Mouse (Mus musculus) liver (tissue): ENCODE results near the gene 4932438H23Rik.
A peak's percentile ranks its signal among the peaks of the same experiment; 100 is the strongest.
"Not testable (repeated sequence)": the region's sequence is repeated elsewhere in the genome, so short reads cannot be mapped to it uniquely, and the experiment has no call there.

Source experiments
- DNase-seq: peaks from one replicate; pipeline ENCODE4 v3.0.0-alpha.2; 2020; ENCODE audit warnings: mixed read lengths

Gene 4932438H23Rik

GRCm38 (mm10) chr16:91097858-91098257, 2.9 kb upstream of the 4932438H23Rik start:
- DNase-seq: peak; percentile 3

- peak; percentile 0 for DNase-seq
Measured at GRCm38 (mm10) chr16:91096984-91097506, 2.1 kb upstream of the 4932438H23Rik start.

- peak; percentile 0 for DNase-seq
Measured at GRCm38 (mm10) chr16:91096016-91096415, 1.1 kb upstream of the 4932438H23Rik start.

- DNase-seq: peak; percentile 93
Measured at GRCm38 (mm10) chr16:91086642-91087306, 8.1 kb downstream of the 4932438H23Rik start.

- DNase-seq: no peak
Measured at GRCm38 (mm10) chr16:91085239-91085825, 9.6 kb downstream of the 4932438H23Rik start.

- DNase-seq: no peak
Measured at GRCm38 (mm10) chr16:91084307-91085238, 10.3 kb downstream of the 4932438H23Rik start.

GRCm38 (mm10) chr16:91083002-91083646, 11.8 kb downstream of the 4932438H23Rik start:
- no peak for DNase-seq

GRCm38 (mm10) chr16:91081508-91081907, 13.4 kb downstream of the 4932438H23Rik start:
- peak; percentile 76 for DNase-seq

- DNase-seq: peak; percentile 30
Measured at GRCm38 (mm10) chr16:91076180-91076579, 18.7 kb downstream of the 4932438H23Rik start.

GRCm38 (mm10) chr16:91075423-91075822, 19.5 kb downstream of the 4932438H23Rik start:
- not testable (repeated sequence) for DNase-seq

- DNase-seq: peak; percentile 84
Measured at GRCm38 (mm10) chr16:91073163-91073892, 21.6 kb downstream of the 4932438H23Rik start.

- no peak for DNase-seq
Measured at GRCm38 (mm10) chr16:91072256-91072655, 22.7 kb downstream of the 4932438H23Rik start.

GRCm38 (mm10) chr16:91068969-91069368, 26.0 kb downstream of the 4932438H23Rik start:
- no peak for DNase-seq

- DNase-seq: no peak
Measured at GRCm38 (mm10) chr16:91067122-91067521, 27.8 kb downstream of the 4932438H23Rik start.

- no peak for DNase-seq
Measured at GRCm38 (mm10) chr16:91064583-91065365, 30.1 kb downstream of the 4932438H23Rik start.

GRCm38 (mm10) chr16:91063786-91064185, 31.1 kb downstream of the 4932438H23Rik start:
- DNase-seq: no peak

- DNase-seq: no peak
Measured at GRCm38 (mm10) chr16:91061531-91062318, 33.2 kb downstream of the 4932438H23Rik start.

GRCm38 (mm10) chr16:91057741-91058140, 37.2 kb downstream of the 4932438H23Rik start:
- no peak for DNase-seq

GRCm38 (mm10) chr16:91057261-91057660, 37.7 kb downstream of the 4932438H23Rik start:
- DNase-seq: no peak
